Mouse (Mus musculus) cerebellum, adult 9-11 months (tissue): ENCODE measurements at regions not wholly inside any gene's neighbourhood (a gene's known extent, or its start where the extent isn't known, plus 50 kb on each side); places are given as distances from the start of the nearest gene placed in this dataset.

Source experiments
- DNase-seq: peaks from one replicate; pipeline ENCODE4 v3.0.0; 2022

GRCm38 (mm10) chr10:117579210-117579609, 50.1 kb upstream of the Cpm start:
- DNase-seq = no peak

GRCm38 (mm10) chr10:117578696-117579146, 50.6 kb upstream of the Cpm start:
- no peak for DNase-seq

GRCm38 (mm10) chr10:117577970-117578695, 51.2 kb upstream of the Cpm start:
- DNase-seq = no peak

GRCm38 (mm10) chr10:117576881-117577730, 52.2 kb upstream of the Cpm start:
- no peak for DNase-seq

GRCm38 (mm10) chr10:117576154-117576859, 53.0 kb upstream of the Cpm start:
- no peak for DNase-seq

GRCm38 (mm10) chr10:117575404-117576153, 53.7 kb upstream of the Cpm start:
- no peak for DNase-seq

GRCm38 (mm10) chr10:117574915-117575314, 54.4 kb upstream of the Cpm start:
- no peak for DNase-seq

- DNase-seq = no peak
These were observed 55.1 kb upstream of the Cpm start for GRCm38 (mm10) chr10:117574056-117574727.

GRCm38 (mm10) chr10:117573596-117573850, 55.8 kb upstream of the Cpm start:
- no peak for DNase-seq

- no peak for DNase-seq
These were observed 56.3 kb upstream of the Cpm start for GRCm38 (mm10) chr10:117572746-117573595.

GRCm38 (mm10) chr10:117571891-117572573, 57.3 kb upstream of the Cpm start:
- DNase-seq = no peak

- DNase-seq = no peak
These were observed 58.1 kb upstream of the Cpm start for GRCm38 (mm10) chr10:117570971-117571861.

- DNase-seq = no peak
These were observed 59.0 kb upstream of the Cpm start for GRCm38 (mm10) chr10:117570091-117570970.

- DNase-seq = no peak
These were observed 59.8 kb upstream of the Cpm start for GRCm38 (mm10) chr10:117569301-117570079.

- no peak for DNase-seq
These were observed 60.6 kb upstream of the Cpm start for GRCm38 (mm10) chr10:117568472-117569300.

- DNase-seq = no peak
These were observed 61.2 kb upstream of the Cpm start for GRCm38 (mm10) chr10:117568138-117568387.
